Mouse (Mus musculus) heart, embryonic 14.5 days (tissue): ENCODE measurements around the gene Nsl1. TPM values are rescaled to one million over a fixed set of nuclear protein-coding genes. Genes with fewer than 3 reads are reported as not detected.

ENCODE experiments used
- ATAC-seq: fragments of 200-750 bp; cut with Nextera tagmentation; 2 replicates; pipeline ENCODE4 v1.8.0; 2017; ENCODE audit warnings: low read depth, moderate TSS enrichment; ENCODE audit not compliant: insufficient number of reproducible peaks, insufficient read depth, low FRiP score
- H3K27ac ChIP-seq, 2 experiments: fragments of 200-500 bp in 1 of 2; fragments of 300-500 bp in 1 of 2; sonication (generic) in 1 of 2; replicated peaks in 1 of 2; 2 replicates each; pipeline ENCODE4 v1.5.1; 2012 to 2014; ENCODE audit warnings: low read depth in 2 of 2, low read length in 2 of 2, control low read depth in 1 of 2, mild to moderate bottlenecking in 1 of 2, mixed read lengths in 1 of 2; ENCODE audit not compliant: control insufficient read depth in 1 of 2, insufficient read depth in 1 of 2
- H3K27me3 ChIP-seq: fragments of 300-500 bp; sonication (generic); 2 replicates; pipeline ENCODE4 v1.6.1; 2014; ENCODE audit warnings: mild to moderate bottlenecking, low read length, control low read depth; ENCODE audit not compliant: control insufficient read depth, insufficient read depth
- H3K36me3 ChIP-seq: fragments of 300-500 bp; sonication (generic); 2 replicates; pipeline ENCODE4 v1.6.1; 2014; ENCODE audit warnings: mild to moderate bottlenecking, control low read depth, low read length, mixed read lengths; ENCODE audit not compliant: control insufficient read depth, insufficient read depth
- H3K4me1 ChIP-seq, 2 experiments: fragments of 200-500 bp in 1 of 2; fragments of 300-500 bp in 1 of 2; sonication (generic) in 1 of 2; 2 replicates each; pipeline ENCODE4 v1.6.1; 2012 to 2014; ENCODE audit warnings: low read length in 2 of 2, control low read depth in 1 of 2, mixed read lengths in 1 of 2; ENCODE audit not compliant: control insufficient read depth in 2 of 2, insufficient read depth in 2 of 2
- H3K4me2 ChIP-seq: fragments of 300-500 bp; sonication (generic); 2 replicates; pipeline ENCODE4 v1.6.1; 2014; ENCODE audit warnings: mild to moderate bottlenecking, low read length
- H3K4me3 ChIP-seq, 2 experiments: fragments of 200-500 bp in 1 of 2; fragments of 300-500 bp in 1 of 2; sonication (generic) in 1 of 2; 2 replicates each; pipeline ENCODE4 v1.5.1; 2012 to 2014; ENCODE audit warnings: low read length in 2 of 2, mild to moderate bottlenecking in 2 of 2, control low read depth in 1 of 2, low read depth in 1 of 2, moderate library complexity in 1 of 2; ENCODE audit not compliant: control insufficient read depth in 1 of 2, insufficient read depth in 1 of 2
- H3K9ac ChIP-seq: fragments of 300-500 bp; sonication (generic); 2 replicates; pipeline ENCODE4 v1.6.1; 2014; ENCODE audit warnings: mild to moderate bottlenecking, low read length
- H3K9me3 ChIP-seq: fragments of 300-500 bp; sonication (generic); 2 replicates; pipeline ENCODE4 v1.6.1; 2016; ENCODE audit warnings: low read length, control low read depth; ENCODE audit not compliant: control insufficient read depth
- WGBS: fragments of 180-500 bp; shearing (Covaris S2); extraction: QIAGEN DNeasy Blood & Tissue Kit; methylation state at CpG from one replicate; pipeline ENCODE4 v1.1.7; 2014; 5-methylcytosine and 5-hydroxymethylcytosine counted together
- polyA plus RNA-seq: library from polyadenylated mRNA; unstranded; fragments of >200 nt; fragmentation: Nextera tagmentation; extraction: Ambion mirVana; gene quantifications from 2 replicates; pipeline ENCODE4 v1.2.1, GENCODE M21; 2014

Nsl1 gene
- polyA plus RNA-seq, 1 experiment from 2014 or later = 12.9 TPM

GRCm38 (mm10) chr1:191124288-191124687, 61.5 kb downstream of the Nsl1 start:
- Histone ChIP-seq H3K27me3 (no peaks in the 10 kb centered on the region), H3K4me1 (peaks cover 2 to 6% of the 10 kb centered on the region in 2 experiments; a peak in 2 of 4 replicates), H3K27ac (no peak overlapping the region), H3K4me3 (no peak overlapping the region), H3K4me2 (no peak overlapping the region), H3K9me3 (peaks cover under 1% of the 10 kb centered on the region), H3K9ac (no peak overlapping the region), H3K36me3 (no peaks in the 10 kb centered on the region)
- no peak for ATAC-seq
- WGBS = 61% methylated on average over 4 of the region's 4 CpGs

GRCm38 (mm10) chr1:191125811-191126638, 63.2 kb downstream of the Nsl1 start:
- Histone ChIP-seq H3K36me3 (no peaks in the 10 kb centered on the region), H3K27ac (no peak overlapping the region), H3K4me2 (peak overlapping the region; percentile 73), H3K9ac (peak overlapping the region; percentile 63), H3K9me3 (peaks cover 9% of the 10 kb centered on the region), H3K4me3 (peak overlapping the region; percentile 35 to 38), H3K4me1 (peaks cover 3 to 6% of the 10 kb centered on the region in 2 experiments; a peak in 2 of 4 replicates), H3K27me3 (no peaks in the 10 kb centered on the region)
- ATAC-seq = peak; percentile 73
- WGBS = 12% methylated on average over 38 of the region's 38 CpGs

DNA sequence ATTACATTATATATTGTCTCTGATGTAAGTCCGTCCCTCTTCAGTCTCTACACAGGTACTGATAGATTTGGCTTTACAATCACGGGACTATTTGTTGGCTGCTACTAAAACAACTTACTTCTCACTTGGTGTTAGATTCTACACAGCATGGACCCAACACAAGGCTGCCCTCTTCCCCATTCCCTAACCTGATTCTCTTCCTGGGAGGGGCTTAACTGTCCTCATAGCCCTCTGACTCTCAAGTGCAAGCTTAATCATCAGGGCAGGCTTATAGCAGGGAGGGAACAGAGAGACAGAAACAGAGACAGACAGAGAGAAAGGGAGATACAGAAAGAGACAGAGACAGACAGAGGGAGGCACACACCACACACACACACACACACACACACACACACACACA, 68.9 kb downstream of the Nsl1 start:
- Histone ChIP-seq H3K9ac (no peak overlapping the region), H3K4me3 (no peak overlapping the region), H3K36me3 (no peaks in the 10 kb centered on the region), H3K4me2 (no peak overlapping the region), H3K4me1 (peaks cover 0 to 8% of the 10 kb centered on the region in 2 experiments; a peak in 1 of 4 replicates), H3K9me3 (peaks cover 9% of the 10 kb centered on the region), H3K27me3 (no peaks in the 10 kb centered on the region), H3K27ac (no peak overlapping the region)
- no peak for ATAC-seq
- WGBS = 92% methylated on average over 2 of the region's 2 CpGs

DNA sequence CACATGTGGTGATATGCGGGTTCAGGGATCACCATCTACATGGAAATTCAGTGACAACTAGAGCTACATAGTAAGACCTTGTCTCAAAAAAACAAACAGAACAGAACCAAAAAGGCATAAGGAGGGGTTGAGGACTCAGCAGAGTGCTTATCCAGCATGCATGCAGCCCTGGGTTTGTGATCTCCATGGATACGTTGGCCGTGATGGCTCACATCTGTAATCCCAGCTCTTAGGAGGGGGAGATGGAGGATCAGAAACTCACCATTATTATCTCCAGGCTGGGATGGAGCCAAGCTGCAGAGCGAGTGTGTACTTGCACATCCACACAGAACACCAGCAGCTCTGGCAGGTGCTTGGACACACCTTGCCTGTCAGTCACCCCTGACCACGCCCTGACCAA, 69.4 kb downstream of the Nsl1 start:
- Histone ChIP-seq H3K4me2 (no peak overlapping the region), H3K4me3 (no peak overlapping the region), H3K4me1 (peaks cover 0 to 8% of the 10 kb centered on the region in 2 experiments; a peak in 1 of 4 replicates), H3K9ac (no peak overlapping the region), H3K36me3 (no peaks in the 10 kb centered on the region), H3K27me3 (no peaks in the 10 kb centered on the region), H3K9me3 (peaks cover 9% of the 10 kb centered on the region), H3K27ac (no peak overlapping the region)
- 68% methylated on average over 5 of the region's 5 CpGs for WGBS
- no peak; the same call in 1 of the 2 replicates for ATAC-seq

GRCm38 (mm10) chr1:191132934-191133333, 70.1 kb downstream of the Nsl1 start:
- 62% methylated on average over 5 of the region's 5 CpGs for WGBS
- Histone ChIP-seq H3K4me1 (peaks cover 0 to 8% of the 10 kb centered on the region in 2 experiments; a peak in 1 of 4 replicates), H3K4me3 (no peak overlapping the region), H3K27me3 (no peaks in the 10 kb centered on the region), H3K9ac (no peak overlapping the region), H3K4me2 (no peak overlapping the region), H3K9me3 (peaks cover 9% of the 10 kb centered on the region), H3K27ac (no peak overlapping the region), H3K36me3 (no peaks in the 10 kb centered on the region)
- no peak; the same call in 1 of the 2 replicates for ATAC-seq

DNA sequence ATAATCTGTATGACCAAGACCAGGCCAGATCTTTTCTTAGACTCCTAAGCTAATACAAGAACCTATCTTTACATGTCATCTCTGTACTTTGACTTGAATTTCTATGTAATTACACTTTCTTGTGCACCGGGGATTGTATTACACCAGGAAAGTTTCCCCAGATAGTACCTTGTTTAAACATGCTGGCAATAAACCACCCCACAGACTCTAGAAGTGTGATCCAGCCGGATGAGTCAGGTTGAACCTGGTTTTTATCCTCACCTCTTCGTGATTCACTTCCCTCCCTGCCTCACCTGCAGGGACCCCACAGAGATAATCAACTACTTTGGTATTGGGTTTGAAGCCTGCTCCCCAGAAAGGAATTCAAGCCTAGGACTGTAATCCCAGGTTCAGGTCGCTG, 72.6 kb downstream of the Nsl1 start:
- Histone ChIP-seq H3K27me3 (no peaks in the 10 kb centered on the region), H3K36me3 (no peaks in the 10 kb centered on the region), H3K9me3 (no peaks in the 10 kb centered on the region), H3K9ac (no peak overlapping the region), H3K4me3 (no peak overlapping the region), H3K27ac (no peak overlapping the region), H3K4me2 (no peak overlapping the region), H3K4me1 (peaks cover 0 to 11% of the 10 kb centered on the region in 2 experiments; a peak in 1 of 4 replicates)
- 65% methylated on average over 4 of the region's 4 CpGs for WGBS
- ATAC-seq = no peak
